In the genomic region with DNA sequence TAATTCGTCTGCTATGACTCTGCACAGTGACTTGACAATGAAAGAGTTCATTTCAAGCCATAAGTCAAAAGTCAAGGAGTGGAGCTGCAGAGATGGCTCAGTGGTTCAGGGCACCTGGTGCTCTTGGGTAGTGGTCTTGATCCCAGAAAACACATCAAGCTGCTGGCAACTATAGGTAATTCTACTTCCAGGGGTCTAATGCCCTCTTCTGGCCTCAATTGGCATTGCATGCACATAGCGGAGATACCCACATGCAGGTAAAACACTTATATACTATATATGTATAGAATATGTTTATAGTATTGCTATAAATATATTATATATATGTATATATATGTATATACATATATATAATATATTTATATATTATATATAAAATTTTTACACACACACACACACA, we compare ENCODE assay signal across 29 mouse cellular contexts.
A peak's percentile ranks its signal among the peaks of the same experiment; 100 is the strongest.
DNase-seq lines count a peak whose midpoint lies in the region; ATAC-seq and TF ChIP-seq lines count a peak whose summit lies in the region.
"Had no signal": no experiment of that assay in that cellular context is flagged by ENCODE, and none has a peak within 500 bp of the region (broad histone marks: within the 10 kb centered on the region; RNA-seq: fewer than 3 reads in every experiment).

No protein-coding gene starts in this region.

- H3K4me1 ChIP-seq in forebrain, postnatal 0 days (ENCODE audit: insufficient read depth): no peaks in the 10 kb centered on the region
- no peaks in the 10 kb centered on the region for H3K4me1 ChIP-seq in forebrain, embryonic 15.5 days
- H3K4me1 ChIP-seq in lung, embryonic 14.5 days (ENCODE audit: insufficient read depth): no peaks in the 10 kb centered on the region
- no peaks in the 10 kb centered on the region for H3K4me1 ChIP-seq in lung, postnatal 0 days (ENCODE audit: insufficient read depth, low read depth, low read length)
- H3K4me1 ChIP-seq in hindbrain, embryonic 10.5 days (replicated peaks): no peaks in the 10 kb centered on the region
- H3K4me1 ChIP-seq: forebrain, embryonic 13.5 days; heart, embryonic 10.5 days; heart, embryonic 15.5 days; hindbrain, embryonic 12.5 days; intestine, embryonic 15.5 days; limb, embryonic 10.5 days; limb, embryonic 15.5 days; midbrain, embryonic 10.5 days; neural tube, embryonic 13.5 days had no signal

- H3K9me3 ChIP-seq in forebrain, postnatal 0 days (ENCODE audit: low read length): no peaks in the 10 kb centered on the region
- H3K9me3 ChIP-seq in forebrain, embryonic 15.5 days: no peaks in the 10 kb centered on the region
- no peaks in the 10 kb centered on the region for H3K9me3 ChIP-seq in lung, embryonic 14.5 days (ENCODE audit: low read depth, low read length)
- H3K9me3 ChIP-seq in lung, postnatal 0 days (ENCODE audit: low read length): no peaks in the 10 kb centered on the region
- no peaks in the 10 kb centered on the region for H3K9me3 ChIP-seq in hindbrain, embryonic 10.5 days
- H3K9me3 ChIP-seq: forebrain, embryonic 13.5 days; heart, embryonic 10.5 days; heart, embryonic 15.5 days; hindbrain, embryonic 12.5 days; intestine, embryonic 15.5 days; limb, embryonic 10.5 days; limb, embryonic 15.5 days; midbrain, embryonic 10.5 days; neural tube, embryonic 13.5 days had no signal

- ATAC-seq in forebrain, postnatal 0 days: no peak
- ATAC-seq in forebrain, embryonic 15.5 days (replicated peaks): no peak
- no peak for ATAC-seq in lung, embryonic 14.5 days (ENCODE audit: insufficient read depth)
- no peak for ATAC-seq in lung, postnatal 0 days
- ATAC-seq: forebrain, embryonic 13.5 days; hindbrain, postnatal 0 days; intestine, embryonic 15.5 days; midbrain, embryonic 16.5 days had no signal

- no peak for TF ChIP-seq EP300 in lung, postnatal 0 days (IDR thresholded peaks at IDR 0.05)

- no peak for DNase-seq in forebrain, postnatal 0 days
- DNase-seq in lung, embryonic 14.5 days: no peak
- DNase-seq in lung, postnatal 0 days (ENCODE audit: low spot score): no peak
- peak; percentile 55 for DNase-seq in ES-CJ7 (ENCODE audit: low read depth, low spot score)
- peak; percentile 46 for DNase-seq in R1 (ENCODE audit: low read depth, low spot score)
- DNase-seq in hindbrain, embryonic 10.5 days (ENCODE audit: low spot score): no peak
- DNase-seq: adrenal gland, postnatal 14 days; B cell, adult 2 months; cerebellum, adult 18-20 months; cerebellum, postnatal 36 days; gastrocnemius, postnatal 25 days; heart, adult 11 months; kidney, adult 2 months; layer of hippocampus, postnatal 36 days; lung, adult 2 months; thymus, postnatal 14 days had no signal

- WGBS in forebrain, postnatal 0 days: 95% methylated on average over 2 of the region's 2 CpGs
- 94% methylated on average over 2 of the region's 2 CpGs for WGBS in forebrain, embryonic 15.5 days
- WGBS in lung, embryonic 14.5 days: 84% methylated on average over 2 of the region's 2 CpGs
- WGBS in lung, postnatal 0 days: 83% methylated on average over 2 of the region's 2 CpGs
- WGBS in hindbrain, embryonic 10.5 days: 91% methylated on average over 2 of the region's 2 CpGs

- H3K27me3 ChIP-seq in forebrain, postnatal 0 days (ENCODE audit: insufficient read depth, low read length): no peaks in the 10 kb centered on the region
- H3K27me3 ChIP-seq in forebrain, embryonic 15.5 days: no peaks in the 10 kb centered on the region
- no peaks in the 10 kb centered on the region for H3K27me3 ChIP-seq in lung, embryonic 14.5 days (ENCODE audit: insufficient read depth, low read length)
- no peaks in the 10 kb centered on the region for H3K27me3 ChIP-seq in lung, postnatal 0 days (replicated peaks; ENCODE audit: insufficient read depth, low read length)
- no peaks in the 10 kb centered on the region for H3K27me3 ChIP-seq in hindbrain, embryonic 10.5 days (ENCODE audit: insufficient read depth, poor library complexity, severe bottlenecking)
- H3K27me3 ChIP-seq: forebrain, embryonic 13.5 days; heart, embryonic 15.5 days; hindbrain, embryonic 12.5 days; intestine, embryonic 15.5 days; limb, embryonic 15.5 days; neural tube, embryonic 13.5 days had no signal

- H3K4me3 ChIP-seq in forebrain, postnatal 0 days (ENCODE audit: low read depth, low read length): no peak overlapping the region
- no peak overlapping the region for H3K4me3 ChIP-seq in forebrain, embryonic 15.5 days
- H3K4me3 ChIP-seq in lung, embryonic 14.5 days (ENCODE audit: low read depth, low read length): no peak overlapping the region
- H3K4me3 ChIP-seq in lung, postnatal 0 days (ENCODE audit: low read depth, low read length): no peak overlapping the region
- no peak overlapping the region for H3K4me3 ChIP-seq in hindbrain, embryonic 10.5 days
- H3K4me3 ChIP-seq: forebrain, embryonic 13.5 days; heart, embryonic 10.5 days; heart, embryonic 15.5 days; hindbrain, embryonic 12.5 days; intestine, embryonic 15.5 days; limb, embryonic 10.5 days; limb, embryonic 15.5 days; midbrain, embryonic 10.5 days; myocyte; neural tube, embryonic 13.5 days had no signal

- TF ChIP-seq CTCF in forebrain, postnatal 0 days (IDR thresholded peaks at IDR 0.05; ENCODE audit: low read depth): peak; percentile 10; the same call in 1 of the 2 replicates
- 0 out of 2 replicates have a peak, but pooled peaks have one; percentile 13 for TF ChIP-seq CTCF in lung, embryonic 14.5 days (IDR thresholded peaks at IDR 0.05; ENCODE audit: low read depth)
- no peak for TF ChIP-seq CTCF in lung, postnatal 0 days (IDR thresholded peaks at IDR 0.05)

- H3K9ac ChIP-seq in forebrain, postnatal 0 days: no peak overlapping the region
- H3K9ac ChIP-seq in forebrain, embryonic 15.5 days (replicated peaks): no peak overlapping the region
- no peak overlapping the region for H3K9ac ChIP-seq in lung, embryonic 14.5 days
- H3K9ac ChIP-seq in lung, postnatal 0 days (replicated peaks; ENCODE audit: low read depth): no peak overlapping the region
- H3K9ac ChIP-seq: forebrain, embryonic 13.5 days; heart, embryonic 15.5 days; hindbrain, embryonic 12.5 days; intestine, embryonic 15.5 days; limb, embryonic 15.5 days; neural tube, embryonic 13.5 days had no signal

- no peak overlapping the region for H3K27ac ChIP-seq in forebrain, postnatal 0 days (ENCODE audit: low read depth, low read length)
- H3K27ac ChIP-seq in forebrain, embryonic 15.5 days (replicated peaks): no peak overlapping the region
- no peak overlapping the region for H3K27ac ChIP-seq in lung, embryonic 14.5 days (ENCODE audit: low read depth)
- no peak overlapping the region for H3K27ac ChIP-seq in lung, postnatal 0 days (ENCODE audit: low read length)
- no peak overlapping the region for H3K27ac ChIP-seq in hindbrain, embryonic 10.5 days
- H3K27ac ChIP-seq: forebrain, embryonic 13.5 days; heart, embryonic 10.5 days; heart, embryonic 15.5 days; hindbrain, embryonic 12.5 days; hindbrain, postnatal 0 days; intestine, embryonic 15.5 days; limb, embryonic 10.5 days; limb, embryonic 15.5 days; midbrain, embryonic 10.5 days; neural tube, embryonic 13.5 days had no signal

- no peaks in the 10 kb centered on the region for H3K36me3 ChIP-seq in forebrain, postnatal 0 days (ENCODE audit: insufficient read depth)
- no peaks in the 10 kb centered on the region for H3K36me3 ChIP-seq in forebrain, embryonic 15.5 days
- no peaks in the 10 kb centered on the region for H3K36me3 ChIP-seq in lung, embryonic 14.5 days (ENCODE audit: insufficient read depth)
- H3K36me3 ChIP-seq in lung, postnatal 0 days (ENCODE audit: insufficient read depth, low read length): no peaks in the 10 kb centered on the region
- H3K36me3 ChIP-seq in hindbrain, embryonic 10.5 days: no peaks in the 10 kb centered on the region
- H3K36me3 ChIP-seq: heart, embryonic 10.5 days; heart, embryonic 15.5 days; hindbrain, embryonic 12.5 days; intestine, embryonic 15.5 days; limb, embryonic 10.5 days; limb, embryonic 15.5 days; midbrain, embryonic 10.5 days; neural tube, embryonic 13.5 days had no signal

- H3K4me2 ChIP-seq in forebrain, postnatal 0 days (ENCODE audit: low read depth): no peak overlapping the region
- H3K4me2 ChIP-seq in forebrain, embryonic 15.5 days (replicated peaks): no peak overlapping the region
- no peak overlapping the region for H3K4me2 ChIP-seq in lung, embryonic 14.5 days
- no peak overlapping the region for H3K4me2 ChIP-seq in lung, postnatal 0 days (replicated peaks; ENCODE audit: low read depth, low read length)
- H3K4me2 ChIP-seq: forebrain, embryonic 13.5 days; heart, embryonic 15.5 days; hindbrain, embryonic 12.5 days; intestine, embryonic 15.5 days; limb, embryonic 15.5 days; neural tube, embryonic 13.5 days had no signal

Comparison
In these comparisons a context has a peak if more than half of its experiments do, and no peak if none do; other contexts are left out.
1. DNase-seq: peak in ES-CJ7 (single experiment) and R1 (single experiment); none in forebrain, postnatal 0 days (single experiment), lung, embryonic 14.5 days (single experiment), lung, postnatal 0 days (single experiment) and hindbrain, embryonic 10.5 days (single experiment).